32 mouse cellular contexts compared by ENCODE assay signal in genomic region chr10:42002436-42002835, GRCm38 (mm10). TPM values are rescaled to one million over a fixed set of nuclear protein-coding genes. Genes with fewer than 3 reads are reported as not detected.
"Had no signal": no experiment of that assay in that cellular context is flagged by ENCODE, and none has a peak within 500 bp of the region (broad histone marks: within the 10 kb centered on the region; RNA-seq: fewer than 3 reads in every experiment).

No protein-coding gene starts in this region.

- H3K4me3 ChIP-seq: limb, embryonic 10.5 days; limb, embryonic 12.5 days; limb, embryonic 13.5 days; limb, embryonic 15.5 days; liver, embryonic 12.5 days; liver, embryonic 13.5 days; liver, embryonic 15.5 days; lung, embryonic 15.5 days; megakaryocyte, embryonic 14.5 days; midbrain, embryonic 10.5 days; midbrain, embryonic 12.5 days; midbrain, embryonic 13.5 days; midbrain, embryonic 15.5 days; myocyte; neural tube, embryonic 12.5 days had no signal

- H3K36me3 ChIP-seq: limb, embryonic 10.5 days; limb, embryonic 12.5 days; limb, embryonic 13.5 days; limb, embryonic 15.5 days; liver, embryonic 12.5 days; liver, embryonic 13.5 days; liver, embryonic 15.5 days; lung, embryonic 15.5 days; midbrain, embryonic 10.5 days; midbrain, embryonic 12.5 days; midbrain, embryonic 13.5 days; midbrain, embryonic 15.5 days; neural tube, embryonic 12.5 days had no signal

- H3K9ac ChIP-seq: limb, embryonic 12.5 days; limb, embryonic 13.5 days; limb, embryonic 15.5 days; liver, embryonic 12.5 days; liver, embryonic 13.5 days; liver, embryonic 14.5 days; liver, embryonic 15.5 days; liver, postnatal 0 days; lung, embryonic 14.5 days; lung, embryonic 15.5 days; midbrain, embryonic 12.5 days; midbrain, embryonic 13.5 days; midbrain, embryonic 15.5 days; neural tube, embryonic 12.5 days had no signal

- H3K4me1 ChIP-seq: limb, embryonic 13.5 days; limb, embryonic 15.5 days; liver, embryonic 13.5 days; liver, embryonic 15.5 days; lung, embryonic 15.5 days; midbrain, embryonic 12.5 days; midbrain, embryonic 13.5 days; midbrain, embryonic 15.5 days; neural tube, embryonic 12.5 days had no signal

- H3K4me2 ChIP-seq: limb, embryonic 12.5 days; limb, embryonic 13.5 days; limb, embryonic 15.5 days; liver, embryonic 11.5 days; liver, embryonic 12.5 days; liver, embryonic 13.5 days; liver, embryonic 15.5 days; lung, embryonic 14.5 days; lung, embryonic 15.5 days; midbrain, embryonic 12.5 days; midbrain, embryonic 13.5 days; midbrain, embryonic 15.5 days; neural tube, embryonic 12.5 days had no signal

- DNase-seq: left cerebral cortex, postnatal 4 days; liver; liver, embryonic 13.5 days; liver, postnatal 0 days; lung, adult 18-20 months; lung, adult 2 months; lung, embryonic 14.5 days; lung, postnatal 10 days; lung, postnatal 14 days; lung, postnatal 36 days; lung, postnatal 4 days had no signal

- H3K9me3 ChIP-seq: limb, embryonic 10.5 days; limb, embryonic 12.5 days; limb, embryonic 13.5 days; limb, embryonic 15.5 days; liver, embryonic 12.5 days; liver, embryonic 13.5 days; liver, embryonic 15.5 days; lung, embryonic 15.5 days; megakaryocyte, embryonic 14.5 days; midbrain, embryonic 10.5 days; midbrain, embryonic 12.5 days; midbrain, embryonic 13.5 days; midbrain, embryonic 15.5 days; neural tube, embryonic 12.5 days had no signal

- H3K27ac ChIP-seq: limb, embryonic 10.5 days; limb, embryonic 12.5 days; limb, embryonic 13.5 days; limb, embryonic 15.5 days; liver, embryonic 12.5 days; liver, embryonic 13.5 days; liver, embryonic 14.5 days; liver, embryonic 15.5 days; lung, embryonic 15.5 days; macrophage; midbrain, embryonic 10.5 days; midbrain, embryonic 12.5 days; midbrain, embryonic 13.5 days; midbrain, embryonic 15.5 days; neural tube, embryonic 12.5 days had no signal

- H3K27me3 ChIP-seq: limb, embryonic 12.5 days; limb, embryonic 13.5 days; limb, embryonic 15.5 days; liver, embryonic 12.5 days; liver, embryonic 13.5 days; liver, embryonic 15.5 days; lung, embryonic 15.5 days; midbrain, embryonic 12.5 days; midbrain, embryonic 13.5 days; midbrain, embryonic 15.5 days; neural tube, embryonic 12.5 days had no signal

- ATAC-seq: liver, embryonic 12.5 days; liver, postnatal 0 days; lung, postnatal 0 days; midbrain, embryonic 13.5 days; midbrain, embryonic 15.5 days; midbrain, embryonic 16.5 days had no signal

RNA-seq across cellular contexts. Expression of gene Armc2, which starts 15.8 kb away (rescaled TPM):
- total RNA-seq: megakaryocyte, adult 5-6 weeks had no signal
- polyA plus RNA-seq: liver, adult 2 months had no signal
